Mouse (Mus musculus): ENCODE results near the gene Islr.

Gene Islr

GRCm38 (mm10) chr9:58156819-58157560 is 47.1 kb downstream of the Islr start:
- no peak for DNase-seq (ENCODE audit: extremely low spot score, low read depth, low spot score)

GRCm38 (mm10) chr9:58155366-58155765 is 48.7 kb downstream of the Islr start:
- no peak for DNase-seq (ENCODE audit: extremely low spot score, low read depth, low spot score)

GRCm38 (mm10) chr9:58153095-58153494 is 51.0 kb downstream of the Islr start:
- DNase-seq (ENCODE audit: extremely low spot score, low read depth, low spot score) = no peak

- DNase-seq (ENCODE audit: extremely low spot score, low read depth, low spot score) = no peak
These were observed 53.3 kb downstream of the Islr start for GRCm38 (mm10) chr9:58150733-58151361.

- DNase-seq (ENCODE audit: extremely low spot score, low read depth, low spot score) = no peak
These were observed 55.3 kb downstream of the Islr start for GRCm38 (mm10) chr9:58148806-58149205.

- DNase-seq (ENCODE audit: extremely low spot score, low read depth, low spot score) = no peak
These were observed 58.7 kb downstream of the Islr start for GRCm38 (mm10) chr9:58145417-58145816.

GRCm38 (mm10) chr9:58144664-58145063 is 59.4 kb downstream of the Islr start:
- DNase-seq (ENCODE audit: extremely low spot score, low read depth, low spot score) = no peak

GRCm38 (mm10) chr9:58143419-58143818 is 60.7 kb downstream of the Islr start:
- no peak for DNase-seq (ENCODE audit: extremely low spot score, low read depth, low spot score)

- no peak for DNase-seq (ENCODE audit: extremely low spot score, low read depth, low spot score)
These were observed 64.2 kb downstream of the Islr start for GRCm38 (mm10) chr9:58139947-58140346.

- DNase-seq (ENCODE audit: extremely low spot score, low read depth, low spot score) = no peak
These were observed 68.2 kb downstream of the Islr start for GRCm38 (mm10) chr9:58135921-58136321.

GRCm38 (mm10) chr9:58134906-58135305 is 69.2 kb downstream of the Islr start:
- no peak for DNase-seq (ENCODE audit: extremely low spot score, low read depth, low spot score)

GRCm38 (mm10) chr9:58133893-58134884 is 69.9 kb downstream of the Islr start:
- DNase-seq (ENCODE audit: extremely low spot score, low read depth, low spot score) = no peak

GRCm38 (mm10) chr9:58131735-58132134 is 72.4 kb downstream of the Islr start:
- DNase-seq (ENCODE audit: extremely low spot score, low read depth, low spot score) = no peak

- no peak for DNase-seq (ENCODE audit: extremely low spot score, low read depth, low spot score)
These were observed 73.2 kb downstream of the Islr start for GRCm38 (mm10) chr9:58130909-58131308.

GRCm38 (mm10) chr9:58129508-58129907 is 74.6 kb downstream of the Islr start:
- no peak for DNase-seq (ENCODE audit: extremely low spot score, low read depth, low spot score)

- peak; percentile 64 for DNase-seq (ENCODE audit: extremely low spot score, low read depth, low spot score)
These were observed 75.1 kb downstream of the Islr start for GRCm38 (mm10) chr9:58128926-58129413.

GRCm38 (mm10) chr9:58125811-58126210 is 78.3 kb downstream of the Islr start:
- DNase-seq (ENCODE audit: extremely low spot score, low read depth, low spot score) = no peak

GRCm38 (mm10) chr9:58125085-58125484 is 79.0 kb downstream of the Islr start:
- DNase-seq (ENCODE audit: extremely low spot score, low read depth, low spot score) = no peak

- DNase-seq (ENCODE audit: extremely low spot score, low read depth, low spot score) = no peak
These were observed 85.4 kb downstream of the Islr start, which contains the start of gene Ccdc33 for GRCm38 (mm10) chr9:58118671-58119070. Ccdc33 (minus strand) TSS chr9:58118823.

- DNase-seq (ENCODE audit: extremely low spot score, low read depth, low spot score) = no peak
These were observed 88.0 kb downstream of the Islr start for GRCm38 (mm10) chr9:58116024-58116651.

Data from hindlimb bud, embryonic 11.5 days (tissue).